Mouse (Mus musculus) stomach, embryonic 15.5 days (tissue): ENCODE measurements around the gene Serinc3. TPM values are rescaled to one million over a fixed set of nuclear protein-coding genes. Genes with fewer than 3 reads are reported as not detected.

Experiments
- ATAC-seq: fragments of 200-750 bp; cut with Nextera tagmentation; 2 replicates; pipeline ENCODE4 v1.8.0; 2017; ENCODE audit warnings: low read depth, moderate number of reproducible peaks, moderate TSS enrichment; ENCODE audit not compliant: insufficient read depth, low FRiP score
- H3K27ac ChIP-seq: fragments of 300-500 bp; sonication (generic); 2 replicates; pipeline ENCODE4 v1.5.1; 2015; ENCODE audit warnings: mild to moderate bottlenecking, inconsistent platforms
- H3K27me3 ChIP-seq: fragments of 300-500 bp; sonication (generic); replicated peaks from 2 replicates; pipeline ENCODE4 v1.6.1; 2015; ENCODE audit warnings: inconsistent platforms
- H3K36me3 ChIP-seq: fragments of 300-500 bp; sonication (generic); 2 replicates; pipeline ENCODE4 v1.6.1; 2015; ENCODE audit warnings: inconsistent platforms
- H3K4me1 ChIP-seq: fragments of 300-500 bp; sonication (generic); 2 replicates; pipeline ENCODE4 v1.6.1; 2015; ENCODE audit warnings: inconsistent platforms
- H3K4me2 ChIP-seq: fragments of 300-500 bp; sonication (generic); 2 replicates; pipeline ENCODE4 v1.6.1; 2015; ENCODE audit warnings: mild to moderate bottlenecking, inconsistent platforms
- H3K4me3 ChIP-seq: fragments of 300-500 bp; sonication (generic); replicated peaks from 2 replicates; pipeline ENCODE4 v1.5.1; 2015; ENCODE audit warnings: inconsistent platforms
- H3K9ac ChIP-seq: fragments of 300-500 bp; sonication (generic); 2 replicates; pipeline ENCODE4 v1.6.1; 2015; ENCODE audit warnings: inconsistent platforms
- H3K9me3 ChIP-seq: fragments of 300-500 bp; sonication (generic); 2 replicates; pipeline ENCODE4 v1.6.1; 2016; ENCODE audit warnings: inconsistent platforms
- whole genome bisulfite sequencing: fragments of 180-500 bp; shearing (Covaris S2); methylation state at CpG from one replicate; pipeline ENCODE4 v1.1.7; 2015; 5-methylcytosine and 5-hydroxymethylcytosine counted together
- polyA plus RNA-seq: library from polyadenylated mRNA; unstranded; fragments of >200 nt; fragmentation: Nextera tagmentation; extraction: Ambion mirVana; gene quantifications from 2 replicates; pipeline ENCODE4 v1.2.1, GENCODE M21; 2015

Serinc3 gene
- polyA plus RNA-seq, 1 experiment from 2014 or later, result 49.1 TPM

GRCm38 (mm10) chr2:163586384-163587261 lies 58.3 kb downstream of the Serinc3 start:
- no peak overlapping the region for H3K4me3 ChIP-seq
- H3K4me1 ChIP-seq, result no peaks in the 10 kb centered on the region
- 34% methylated on average over 19 of the region's 19 CpGs for WGBS
- no peak overlapping the region for H3K27ac ChIP-seq
- H3K4me2 ChIP-seq, result no peak overlapping the region
- no peaks in the 10 kb centered on the region for H3K9me3 ChIP-seq
- no peaks in the 10 kb centered on the region for H3K27me3 ChIP-seq
- ATAC-seq, result no peak
- no peaks in the 10 kb centered on the region for H3K36me3 ChIP-seq
- no peak overlapping the region for H3K9ac ChIP-seq

GRCm38 (mm10) chr2:163584088-163584426 lies 60.9 kb downstream of the Serinc3 start:
- Histone ChIP-seq H3K9ac (no peak overlapping the region), H3K4me3 (no peak overlapping the region), H3K27me3 (no peaks in the 10 kb centered on the region), H3K4me1 (no peaks in the 10 kb centered on the region), H3K27ac (no peak overlapping the region), H3K9me3 (no peaks in the 10 kb centered on the region), H3K36me3 (no peaks in the 10 kb centered on the region), H3K4me2 (no peak overlapping the region)
- ATAC-seq, result no peak
- 77% methylated on average over 10 of the region's 10 CpGs for WGBS

- ATAC-seq, result no peak
- H3K36me3 ChIP-seq, result no peaks in the 10 kb centered on the region
Measured at GRCm38 (mm10) chr2:163583226-163584087, 61.5 kb downstream of the Serinc3 start.

GRCm38 (mm10) chr2:163580069-163580945 lies 64.6 kb downstream of the Serinc3 start:
- Histone ChIP-seq H3K9me3 (no peaks in the 10 kb centered on the region), H3K4me2 (no peak overlapping the region), H3K27ac (no peak overlapping the region), H3K4me1 (no peaks in the 10 kb centered on the region), H3K4me3 (no peak overlapping the region), H3K36me3 (no peaks in the 10 kb centered on the region), H3K9ac (no peak overlapping the region), H3K27me3 (no peaks in the 10 kb centered on the region)
- peak; percentile 74; the same call in 1 of the 2 replicates for ATAC-seq
- 74% methylated on average over 13 of the region's 13 CpGs for WGBS

More at GRCm38 (mm10) chr2:163583226-163584087, 61.5 kb downstream of the Serinc3 start:
- H3K9ac ChIP-seq, result no peak overlapping the region
- 83% methylated on average over 10 of the region's 10 CpGs for WGBS
- H3K4me3 ChIP-seq, result no peak overlapping the region
- no peak overlapping the region for H3K27ac ChIP-seq
- no peaks in the 10 kb centered on the region for H3K9me3 ChIP-seq
- no peaks in the 10 kb centered on the region for H3K4me1 ChIP-seq
- no peaks in the 10 kb centered on the region for H3K27me3 ChIP-seq
- no peak overlapping the region for H3K4me2 ChIP-seq

GRCm38 (mm10) chr2:163577986-163578385 lies 66.9 kb downstream of the Serinc3 start:
- Histone ChIP-seq H3K27me3 (no peaks in the 10 kb centered on the region), H3K4me1 (no peaks in the 10 kb centered on the region), H3K36me3 (no peaks in the 10 kb centered on the region), H3K27ac (no peak overlapping the region), H3K4me3 (no peak overlapping the region), H3K9me3 (no peaks in the 10 kb centered on the region), H3K4me2 (no peak overlapping the region), H3K9ac (no peak overlapping the region)
- ATAC-seq, result no peak
- WGBS, result 84% methylated on average over 2 of the region's 2 CpGs

GRCm38 (mm10) chr2:163575248-163575647 lies 69.7 kb downstream of the Serinc3 start:
- Histone ChIP-seq H3K27me3 (no peaks in the 10 kb centered on the region), H3K9me3 (no peaks in the 10 kb centered on the region), H3K4me2 (peak overlapping the region; percentile 30), H3K36me3 (no peaks in the 10 kb centered on the region), H3K4me3 (no peak overlapping the region), H3K27ac (no peak overlapping the region), H3K4me1 (no peaks in the 10 kb centered on the region), H3K9ac (no peak overlapping the region)
- 41% methylated on average over 11 of the region's 11 CpGs for WGBS
- ATAC-seq, result no peak; the same call in 1 of the 2 replicates

GRCm38 (mm10) chr2:163574321-163574720 lies 70.6 kb downstream of the Serinc3 start:
- WGBS, result 72% methylated on average over 3 of the region's 3 CpGs
- H3K9ac ChIP-seq, result no peak overlapping the region
- H3K27ac ChIP-seq, result no peak overlapping the region
- H3K9me3 ChIP-seq, result no peaks in the 10 kb centered on the region
- H3K4me3 ChIP-seq, result no peak overlapping the region
- no peaks in the 10 kb centered on the region for H3K36me3 ChIP-seq
- H3K4me1 ChIP-seq, result no peaks in the 10 kb centered on the region
- no peak for ATAC-seq
- H3K4me2 ChIP-seq, result no peak overlapping the region
- no peaks in the 10 kb centered on the region for H3K27me3 ChIP-seq

Other genes with a start within 250 kb of the Serinc3 start
- 12.7 and 13.1 TPM in 2 replicates for gene Jph2, start 247.1 kb downstream of the Serinc3 start, polyA plus RNA-seq
- gene Oser1, start 220.4 kb downstream of the Serinc3 start, polyA plus RNA-seq, result 79.1 and 84.6 TPM in 2 replicates
- gene Gdap1l1, start 206.7 kb downstream of the Serinc3 start, polyA plus RNA-seq, result 5.8 and 6.3 TPM in 2 replicates
- 10.8 TPM in 2 replicates for gene Fitm2, start 172.5 kb downstream of the Serinc3 start, polyA plus RNA-seq
- 0.19 TPM in 1 of 2 replicates, not detected in the other for gene R3hdml, start 152.8 kb downstream of the Serinc3 start, polyA plus RNA-seq
- gene Hnf4a, start 138.3 kb downstream of the Serinc3 start, polyA plus RNA-seq, result 33.6 and 43.6 TPM in 2 replicates
- gene Ttpal, start 42.8 kb downstream of the Serinc3 start, polyA plus RNA-seq, result 26.2 and 26.9 TPM in 2 replicates
- 105 and 117 TPM in 2 replicates for gene Pkig, start 13.3 kb upstream of the Serinc3 start, polyA plus RNA-seq
- 6.1 and 6.4 TPM in 2 replicates for gene Ada, start 105.1 kb upstream of the Serinc3 start, polyA plus RNA-seq
- 0.19 TPM in 1 of 2 replicates, not detected in the other for gene Ccn5, start 175.7 kb upstream of the Serinc3 start, polyA plus RNA-seq
- not detected in 2 replicates for gene Kcnk15, start 208.5 kb upstream of the Serinc3 start, polyA plus RNA-seq